Mouse (Mus musculus) layer of hippocampus, postnatal 14 days (tissue): ENCODE measurements at regions not wholly inside any gene's neighbourhood (a gene's known extent, or its start where the extent isn't known, plus 50 kb on each side); places are given as distances from the start of the nearest gene placed in this dataset.

ENCODE experiments used
- DNase-seq, 2 experiments: peaks; one replicate each; pipeline ENCODE4 v3.0.0; 2021 to 2022; ENCODE audit warnings: low spot score in 2 of 2, mixed read lengths in 1 of 2

- no peak for DNase-seq
Measured at GRCm38 (mm10) chr17:72993134-72993533, 75.0 kb downstream of the Lbh start.

GRCm38 (mm10) chr17:72993626-72994025 is 75.5 kb downstream of the Lbh start:
- no peak for DNase-seq

DNA sequence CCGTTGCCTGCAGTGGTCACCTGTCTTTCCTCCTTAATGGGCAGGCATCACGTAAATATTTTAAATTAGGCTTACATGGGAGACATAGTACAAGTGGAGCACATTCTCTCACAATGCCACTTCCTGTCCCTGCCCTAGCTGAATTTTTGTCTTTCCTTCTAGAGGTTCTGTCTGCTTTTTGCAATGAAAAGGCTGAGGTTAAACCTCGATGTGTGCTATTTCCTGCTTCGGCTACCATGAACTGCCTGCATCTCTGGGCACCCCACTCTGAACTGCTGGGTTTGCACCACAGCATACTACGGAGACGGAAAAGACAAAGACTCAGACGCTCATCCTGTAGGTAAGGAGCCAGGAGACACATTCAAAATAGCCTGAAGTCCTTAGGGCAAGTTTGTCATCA is 78.4 kb downstream of the Lbh start:
- no peak for DNase-seq

DNA sequence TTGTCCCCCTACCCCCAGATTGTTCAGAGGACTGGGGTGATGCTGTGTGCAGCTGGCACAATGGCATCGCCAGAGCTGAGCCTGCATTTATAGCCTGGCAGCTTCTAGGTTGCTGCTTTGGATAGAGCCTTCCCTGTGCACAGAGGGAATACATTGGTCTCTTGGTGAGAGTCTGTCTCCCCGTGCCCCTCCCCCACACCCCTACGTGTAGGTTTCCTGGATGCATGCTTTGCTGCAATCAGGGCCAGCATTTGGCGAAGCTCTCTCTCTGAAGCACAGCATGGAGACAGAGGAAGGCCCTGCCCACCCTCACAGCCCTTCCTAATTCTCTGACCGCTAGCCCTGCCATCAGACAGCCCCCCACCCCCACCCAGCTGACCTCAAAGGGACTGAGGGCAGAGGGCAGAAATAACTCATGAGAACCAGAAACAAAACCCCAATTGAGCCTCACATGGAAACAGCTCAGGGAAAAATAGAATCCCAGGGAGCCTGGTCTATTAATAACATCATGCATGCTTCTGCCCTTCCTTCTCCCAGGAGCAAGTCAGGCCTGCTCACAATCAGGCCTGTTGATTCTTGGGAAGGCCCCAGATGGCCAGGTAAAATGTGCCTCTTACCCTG is 79.3 kb downstream of the Lbh start:
- DNase-seq, result no peak

DNA sequence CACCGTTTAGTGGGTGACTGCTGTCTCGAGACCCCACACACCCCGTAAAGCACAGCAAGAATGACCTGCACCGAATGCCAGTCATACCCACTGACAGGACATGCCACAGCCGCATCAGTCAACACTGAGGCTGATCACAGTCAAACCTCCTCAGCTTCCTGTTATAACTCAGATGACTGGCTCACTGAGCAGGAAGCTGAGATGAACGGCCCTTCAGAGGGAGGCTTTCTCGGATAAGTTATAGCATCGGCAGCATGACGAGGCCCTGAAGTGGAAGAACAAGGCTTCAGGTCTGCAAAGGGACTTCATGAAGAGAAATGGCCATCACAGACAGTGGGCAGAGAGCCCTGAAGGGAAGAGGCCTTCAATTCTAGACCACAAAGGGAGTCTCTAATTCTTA is 87.0 kb downstream of the Lbh start:
- DNase-seq, result no peak

DNA sequence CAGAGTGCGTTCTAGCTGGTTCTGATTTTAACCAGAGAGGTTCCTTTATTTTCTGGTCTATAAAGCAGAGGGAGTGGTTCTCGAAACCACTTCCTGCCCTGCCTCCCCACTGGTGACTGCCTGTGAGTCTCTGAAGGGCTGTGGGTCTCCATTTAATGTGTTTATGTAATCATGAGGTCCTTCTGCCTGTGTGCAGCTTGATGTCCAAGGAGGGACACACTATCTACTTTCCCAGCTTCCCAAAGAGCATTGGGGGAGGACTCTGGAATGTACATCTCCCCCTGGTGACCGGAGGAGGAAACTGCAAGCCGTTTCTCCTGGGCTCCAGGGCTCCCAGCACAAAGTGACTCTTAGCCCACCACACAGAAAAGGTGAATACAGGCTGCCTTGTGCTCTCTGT is 90.8 kb downstream of the Lbh start:
- DNase-seq, result peak in 1 of 2 experiments; percentile 40

GRCm38 (mm10) chr17:73009962-73010361 is 91.9 kb downstream of the Lbh start:
- no peak for DNase-seq

DNA sequence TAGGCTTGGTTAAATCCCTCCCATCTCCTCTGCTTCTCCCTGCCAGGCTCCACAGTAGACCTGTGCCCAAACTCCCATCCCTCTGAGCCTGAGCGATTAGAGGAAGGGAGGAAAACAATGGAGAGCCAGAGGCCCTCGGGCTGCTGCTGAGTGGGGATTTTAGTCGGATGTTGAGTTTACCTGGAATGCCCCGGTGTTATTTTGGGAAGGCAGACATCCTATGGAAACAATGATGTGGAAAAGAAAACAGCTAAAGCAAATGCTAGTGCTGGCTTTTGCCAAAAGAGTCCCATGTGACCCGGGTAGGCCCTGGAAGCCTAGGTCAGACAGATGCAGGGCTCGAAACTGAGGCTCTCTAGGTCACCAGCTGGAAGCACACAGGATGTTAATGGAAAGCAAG is 94.3 kb downstream of the Lbh start:
- no peak for DNase-seq

GRCm38 (mm10) chr17:73012954-73013353 is 94.8 kb upstream of the Lclat1 start:
- DNase-seq, result no peak

DNA sequence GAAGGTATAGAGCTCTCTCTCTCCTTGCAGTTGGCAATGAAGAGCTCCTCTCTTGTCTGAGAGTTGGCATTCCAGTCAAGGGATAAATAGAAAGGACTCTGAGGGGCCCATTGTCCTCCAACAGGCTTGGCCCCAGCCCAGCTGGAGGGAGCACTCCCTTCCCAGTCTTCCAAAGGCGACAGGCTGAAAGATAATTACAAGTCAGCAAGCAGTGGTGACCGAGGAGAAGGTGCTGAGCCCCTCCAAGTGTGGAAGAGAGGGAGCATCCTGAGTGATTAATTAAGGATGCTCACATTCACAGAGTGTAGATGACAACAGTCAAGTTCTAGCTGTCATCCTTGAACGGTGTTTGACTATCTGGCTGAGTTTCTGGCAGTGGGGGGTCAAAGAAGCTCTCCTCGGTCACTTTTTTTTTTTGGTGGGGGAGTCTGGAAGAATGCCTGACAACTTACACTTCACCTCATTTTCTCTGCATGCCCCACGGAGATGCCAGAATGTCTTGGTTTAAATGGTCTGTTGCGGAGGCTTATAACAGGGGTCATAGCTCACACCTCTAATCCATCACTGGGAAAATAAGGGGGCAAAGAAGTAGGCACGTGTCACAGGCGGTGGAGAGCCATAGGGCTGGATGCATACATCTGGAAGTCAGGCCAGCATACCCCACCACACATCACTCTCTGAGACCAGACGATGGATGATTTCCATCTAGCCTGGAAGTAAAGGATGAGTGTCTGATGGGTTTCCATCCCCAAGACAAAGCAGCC is 93.5 kb upstream of the Lclat1 start:
- peak in 1 of 2 experiments; percentile 31 for DNase-seq

- no peak for DNase-seq
Measured at GRCm38 (mm10) chr17:73017173-73017572, 90.6 kb upstream of the Lclat1 start.

GRCm38 (mm10) chr17:73022630-73023051 is 85.1 kb upstream of the Lclat1 start:
- no peak for DNase-seq

DNA sequence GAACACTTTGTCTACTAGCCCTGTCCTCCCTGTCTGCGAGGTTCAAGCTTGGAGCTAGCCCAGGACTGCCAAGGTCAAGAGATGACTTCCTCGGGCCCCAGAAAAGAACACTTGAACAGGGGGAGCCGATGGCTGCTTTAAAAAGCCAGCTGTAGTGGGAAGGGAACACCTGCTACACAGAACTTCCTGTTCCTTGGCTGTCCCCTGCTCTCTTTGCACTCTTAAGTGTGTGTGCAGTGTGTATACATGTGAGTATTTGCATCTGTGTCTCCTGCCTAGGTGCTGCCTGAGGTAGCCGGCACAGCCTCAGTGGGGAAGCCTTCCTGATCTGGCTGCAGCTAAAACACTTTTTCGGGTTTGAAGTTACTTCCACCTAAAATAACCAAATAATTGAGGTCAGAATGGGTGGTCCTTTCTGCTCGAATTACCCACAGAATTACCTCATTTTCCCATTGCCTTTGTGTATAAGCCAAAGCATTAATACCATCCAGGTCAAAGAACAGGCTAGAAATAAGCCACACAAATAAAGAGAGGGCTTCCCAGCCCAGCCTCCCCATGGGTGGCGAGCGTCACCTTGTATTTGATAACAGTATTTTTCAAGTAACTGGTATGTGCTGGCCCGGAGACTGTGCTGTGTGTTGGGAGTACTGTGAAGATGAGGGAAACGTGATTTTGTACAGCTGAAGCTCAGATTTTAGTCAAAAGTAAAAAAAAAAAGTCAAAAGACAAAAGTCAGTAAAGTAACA is 84.2 kb upstream of the Lclat1 start:
- DNase-seq, result no peak

- no peak for DNase-seq
Measured at GRCm38 (mm10) chr17:73027122-73027521, 80.7 kb upstream of the Lclat1 start.

DNA sequence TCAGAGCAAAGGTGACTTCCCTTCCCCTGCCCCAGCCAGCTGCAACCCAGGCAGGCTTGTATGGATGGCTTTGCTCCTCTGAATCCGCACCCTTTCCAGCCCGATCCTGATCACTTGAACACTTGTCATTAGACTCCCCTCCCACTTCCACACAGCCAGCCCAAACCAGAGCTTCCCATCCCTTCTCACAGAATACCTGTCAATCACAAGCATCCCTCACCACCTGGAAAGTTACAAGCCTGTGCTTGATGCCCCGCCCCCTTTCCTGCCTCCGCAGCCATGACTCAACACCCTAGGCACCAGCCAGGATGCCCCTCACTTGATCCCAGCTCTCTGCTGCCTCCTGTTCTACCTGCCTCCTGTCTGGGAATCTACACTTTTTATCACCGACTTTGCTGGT is 76.0 kb upstream of the Lclat1 start:
- DNase-seq, result no peak

DNA sequence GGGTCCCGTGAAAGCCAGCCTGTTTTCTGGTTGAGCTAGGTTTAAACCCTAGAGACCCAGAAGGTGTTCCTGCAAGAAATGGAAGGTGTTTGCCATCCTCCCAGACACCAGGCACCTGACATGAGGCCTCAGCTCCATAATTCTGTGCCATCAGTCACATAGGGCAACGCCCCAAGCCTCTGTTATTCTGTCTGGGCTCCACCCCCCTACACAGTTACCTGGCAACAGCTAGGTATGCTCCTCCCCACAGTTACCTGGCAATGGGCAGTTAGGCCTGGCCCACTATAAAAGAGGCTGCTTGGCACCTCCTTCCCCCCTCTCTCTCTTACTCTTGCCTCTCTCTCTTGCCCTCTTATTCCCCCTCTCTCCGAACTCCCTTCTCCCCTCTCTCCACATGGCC is 75.5 kb upstream of the Lclat1 start:
- DNase-seq, result no peak

GRCm38 (mm10) chr17:73034420-73034819 is 73.4 kb upstream of the Lclat1 start:
- no peak for DNase-seq

GRCm38 (mm10) chr17:73034981-73035481 is 72.8 kb upstream of the Lclat1 start:
- DNase-seq, result no peak

DNA sequence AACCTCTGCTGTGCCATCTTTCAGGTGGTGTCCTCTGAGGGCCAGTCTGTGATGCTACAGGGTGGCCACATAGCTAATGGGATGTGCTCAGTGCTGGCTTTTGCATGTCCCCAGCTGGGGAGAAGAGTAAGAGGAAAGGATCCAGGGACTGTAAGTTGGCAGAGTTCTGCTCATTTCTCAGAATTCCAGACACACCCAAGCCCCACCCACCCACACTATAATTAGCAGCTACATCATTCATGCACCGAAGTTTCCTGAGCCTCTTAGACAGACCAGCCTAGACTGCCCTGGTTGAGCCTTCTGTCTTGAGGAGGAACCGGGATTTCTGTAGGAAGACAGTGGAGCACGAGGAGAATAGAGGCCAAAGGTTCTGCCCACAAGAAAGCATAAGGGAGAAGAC is 70.9 kb upstream of the Lclat1 start:
- no peak for DNase-seq

DNA sequence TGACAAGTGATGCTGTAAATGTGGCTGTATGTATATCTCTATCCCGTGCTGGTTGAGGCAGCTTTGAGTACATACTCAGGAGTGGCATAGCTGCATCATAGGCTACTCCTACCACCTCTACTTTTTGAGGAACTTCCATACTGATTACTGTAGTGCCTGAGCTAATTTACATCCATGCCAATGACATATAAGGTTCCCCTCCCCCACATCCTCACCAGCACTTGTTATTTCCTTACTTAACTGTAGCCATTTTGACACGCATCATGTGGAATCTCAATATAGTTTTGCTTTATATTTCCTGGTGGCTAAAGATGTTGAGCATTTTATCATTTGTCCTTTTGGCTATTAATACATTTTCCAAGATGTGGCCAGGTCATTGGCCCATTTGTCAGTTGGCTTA is 69.2 kb upstream of the Lclat1 start:
- no peak for DNase-seq

DNA sequence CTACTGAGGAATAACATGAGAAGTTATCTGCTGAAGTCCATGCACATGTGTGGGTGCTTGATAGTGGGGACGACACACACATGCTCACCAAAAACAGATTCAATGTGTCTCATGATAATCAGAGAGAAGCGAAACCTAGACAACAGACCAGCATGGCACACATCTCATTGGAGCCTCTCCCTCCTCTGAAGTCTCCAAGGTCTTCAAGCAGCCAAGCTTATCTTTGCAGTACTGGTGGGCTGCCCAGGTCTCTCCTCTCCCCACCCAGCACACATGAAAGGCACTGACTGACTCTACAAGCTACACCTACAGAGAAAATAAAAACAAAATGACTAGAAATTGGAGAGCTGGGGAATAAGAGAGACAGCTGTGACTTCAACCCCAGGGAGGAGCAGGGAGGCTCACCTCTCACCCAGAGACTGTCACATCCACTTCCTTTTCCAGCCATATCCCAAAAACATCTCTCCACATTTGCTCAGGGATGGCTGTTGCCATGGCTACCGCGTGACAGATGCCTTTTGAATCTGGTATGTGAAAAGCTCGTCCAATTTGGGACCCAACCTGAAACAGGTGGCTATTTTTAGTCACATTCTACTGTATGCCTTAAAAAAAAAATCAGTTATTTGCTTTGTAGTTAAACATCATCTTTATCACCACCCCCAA is 62.7 kb upstream of the Lclat1 start:
- DNase-seq, result peak; percentile 58 to 67

DNA sequence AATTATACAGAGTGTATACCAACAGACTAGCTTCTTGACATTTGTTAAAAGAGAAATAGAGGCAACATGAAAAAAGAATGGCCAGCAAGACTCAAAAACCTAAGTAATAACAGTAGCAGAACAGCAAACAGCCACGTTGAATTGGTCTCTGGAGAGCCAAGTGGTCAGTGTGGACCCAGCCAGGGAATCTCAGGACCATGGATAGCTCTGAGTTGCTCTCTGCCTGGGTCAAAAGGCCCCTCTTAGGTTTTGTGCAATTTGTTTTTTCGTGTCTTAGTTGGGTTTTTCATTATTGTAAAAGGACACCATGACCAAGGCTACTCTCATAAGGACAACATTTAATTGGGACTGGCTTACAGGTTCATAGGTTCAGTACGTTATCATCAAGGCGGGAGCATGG is 60.8 kb upstream of the Lclat1 start:
- DNase-seq, result no peak
